Mouse (Mus musculus) liver, embryonic 15.5 days (tissue): ENCODE measurements around the gene Dot1l. TPM values are rescaled to one million over a fixed set of nuclear protein-coding genes. Genes with fewer than 3 reads are reported as not detected.

Experiments used
- ATAC-seq: fragments of 200-750 bp; cut with Nextera tagmentation; 2 replicates; pipeline ENCODE4 v1.8.0; 2017; ENCODE audit warnings: moderate number of reproducible peaks, mild to moderate bottlenecking, moderate library complexity; ENCODE audit not compliant: insufficient read depth
- H3K27ac ChIP-seq: fragments of 300-500 bp; sonication (generic); replicated peaks from 2 replicates; pipeline ENCODE4 v1.5.1; 2015; ENCODE audit warnings: mild to moderate bottlenecking, inconsistent platforms
- H3K27me3 ChIP-seq: fragments of 300-500 bp; sonication (generic); 2 replicates; pipeline ENCODE4 v1.6.1; 2015; ENCODE audit warnings: mild to moderate bottlenecking, inconsistent platforms
- H3K36me3 ChIP-seq: fragments of 300-500 bp; sonication (generic); replicated peaks from 2 replicates; pipeline ENCODE4 v1.6.1; 2015; ENCODE audit warnings: moderate library complexity, mild to moderate bottlenecking, inconsistent platforms
- H3K4me1 ChIP-seq: fragments of 300-500 bp; sonication (generic); replicated peaks from 2 replicates; pipeline ENCODE4 v1.6.1; 2015; ENCODE audit warnings: inconsistent platforms
- H3K4me2 ChIP-seq: fragments of 300-500 bp; sonication (generic); 2 replicates; pipeline ENCODE4 v1.6.1; 2015; ENCODE audit warnings: moderate library complexity, mild to moderate bottlenecking, inconsistent platforms
- H3K4me3 ChIP-seq: fragments of 300-500 bp; sonication (generic); replicated peaks from 2 replicates; pipeline ENCODE4 v1.5.1; 2015; ENCODE audit warnings: mild to moderate bottlenecking, inconsistent platforms
- H3K9ac ChIP-seq: fragments of 300-500 bp; sonication (generic); 2 replicates; pipeline ENCODE4 v1.6.1; 2015; ENCODE audit warnings: moderate library complexity, mild to moderate bottlenecking, inconsistent platforms
- H3K9me3 ChIP-seq: fragments of 300-500 bp; sonication (generic); replicated peaks from 2 replicates; pipeline ENCODE4 v1.6.1; 2016; ENCODE audit warnings: inconsistent platforms
- WGBS: fragments of 180-500 bp; shearing (Covaris S2); methylation state at CpG from one replicate; pipeline ENCODE4 v1.1.7; 2015; ENCODE audit warnings: mixed read lengths; ENCODE audit not compliant: insufficient replicate concordance; 5-methylcytosine and 5-hydroxymethylcytosine counted together
- microRNA counts: library from miRNA; unstranded; fragments of <30 nt; microRNA quantifications from one replicate; lab custom pipeline; 2016
- microRNA-seq: library from miRNA; unstranded; fragments of <30 nt; microRNA quantifications from one replicate; pipeline ENCODE4, GENCODE M21; 2016
- polyA plus RNA-seq: library from polyadenylated mRNA; unstranded; fragments of >200 nt; fragmentation: Nextera tagmentation; extraction: Ambion mirVana; gene quantifications from 2 replicates; pipeline ENCODE4 v1.2.1, GENCODE M21; 2015

Dot1l gene
- polyA plus RNA-seq, 1 experiment from 2014 or later, result 8.1 TPM

DNA sequence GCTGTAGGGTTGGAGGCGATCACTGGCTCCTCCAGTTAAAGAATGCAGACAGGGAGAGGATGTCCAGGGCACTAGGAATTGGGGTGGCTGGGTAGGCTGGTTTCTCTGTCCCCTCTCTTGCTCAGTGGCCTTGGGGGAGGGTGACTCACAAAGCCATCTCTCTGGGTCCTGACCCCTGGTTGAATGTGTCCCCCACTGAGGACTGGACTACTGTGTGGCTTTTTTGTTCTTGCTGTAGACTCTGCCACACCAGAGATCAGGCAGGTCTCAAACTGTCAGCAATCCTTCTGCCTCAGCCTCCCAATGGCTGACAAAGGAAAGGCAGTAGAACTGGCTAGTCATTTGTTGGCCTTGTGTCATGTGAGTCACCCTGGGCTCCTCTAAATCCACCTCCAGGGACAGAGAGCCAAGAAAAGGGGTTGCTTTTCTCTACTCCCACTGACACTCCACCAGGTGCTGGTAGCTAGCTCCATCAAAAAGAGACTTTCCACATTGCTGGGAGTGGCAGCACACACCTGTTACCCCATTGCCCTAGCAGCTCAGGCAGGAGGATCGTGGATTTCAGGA is 83.4 kb downstream of the Dot1l start:
- no peak overlapping the region for H3K27ac ChIP-seq
- 40% methylated on average over 2 of the region's 2 CpGs for WGBS
- peaks cover 11% of the 10 kb centered on the region for H3K4me1 ChIP-seq
- peaks cover 100% of the 10 kb centered on the region for H3K27me3 ChIP-seq
- H3K36me3 ChIP-seq, result no peaks in the 10 kb centered on the region
- H3K4me3 ChIP-seq, result no peak overlapping the region
- no peak overlapping the region for H3K9ac ChIP-seq
- ATAC-seq, result no peak
- H3K9me3 ChIP-seq, result no peaks in the 10 kb centered on the region
- H3K4me2 ChIP-seq, result no peak overlapping the region

DNA sequence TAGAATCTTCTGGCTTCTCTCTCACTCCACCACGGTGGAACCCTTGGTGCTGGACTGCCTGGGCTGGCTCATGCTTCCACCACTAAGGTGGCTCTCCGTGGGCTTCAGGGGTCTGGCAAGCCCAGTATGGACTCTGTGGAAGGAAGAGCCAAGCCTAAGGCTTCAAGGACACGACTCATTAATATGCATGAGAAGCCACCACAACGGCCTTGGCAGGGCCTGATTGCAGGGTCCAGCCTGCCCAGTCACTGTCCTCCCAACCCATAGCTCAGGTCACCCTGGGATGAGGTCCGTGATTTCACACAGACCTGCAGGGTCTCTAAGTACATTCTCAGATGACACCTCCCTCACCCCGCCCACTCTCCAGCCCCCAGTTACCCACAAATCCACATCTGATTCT is 84.8 kb downstream of the Dot1l start:
- H3K36me3 ChIP-seq, result no peaks in the 10 kb centered on the region
- H3K4me1 ChIP-seq, result peaks cover 14% of the 10 kb centered on the region
- H3K9me3 ChIP-seq, result no peaks in the 10 kb centered on the region
- H3K4me3 ChIP-seq, result no peak overlapping the region
- ATAC-seq, result no peak
- H3K4me2 ChIP-seq, result no peak overlapping the region
- H3K27me3 ChIP-seq, result peaks cover 100% of the 10 kb centered on the region
- H3K27ac ChIP-seq, result no peak overlapping the region
- 45% methylated on average over 6 of the region's 6 CpGs for WGBS
- H3K9ac ChIP-seq, result no peak overlapping the region

DNA sequence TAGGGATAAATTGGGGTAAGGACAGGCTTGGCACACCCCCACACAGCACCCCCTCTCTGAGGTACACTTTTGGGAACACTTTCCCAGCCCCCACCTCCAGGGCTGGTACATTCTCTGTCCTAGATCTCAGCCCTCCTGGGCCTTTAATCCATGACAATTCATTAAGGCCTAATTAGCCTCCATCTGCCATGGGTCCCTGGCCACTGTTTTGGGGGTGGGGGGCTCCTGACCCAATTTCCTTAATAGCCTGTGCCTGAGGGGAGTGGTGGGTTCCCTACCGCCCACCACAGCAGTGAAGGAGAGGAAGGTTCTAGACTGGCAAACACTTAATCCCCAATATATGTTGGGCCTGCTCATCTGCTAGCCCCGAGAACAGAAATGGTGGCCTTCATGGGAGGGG is 86.7 kb downstream of the Dot1l start:
- peaks cover 100% of the 10 kb centered on the region for H3K27me3 ChIP-seq
- no peaks in the 10 kb centered on the region for H3K36me3 ChIP-seq
- H3K4me2 ChIP-seq, result no peak overlapping the region
- ATAC-seq, result no peak
- WGBS, result 63% methylated on average over 2 of the region's 2 CpGs
- H3K9me3 ChIP-seq, result no peaks in the 10 kb centered on the region
- peaks cover 11% of the 10 kb centered on the region for H3K4me1 ChIP-seq
- no peak overlapping the region for H3K4me3 ChIP-seq
- H3K9ac ChIP-seq, result no peak overlapping the region
- no peak overlapping the region for H3K27ac ChIP-seq

DNA sequence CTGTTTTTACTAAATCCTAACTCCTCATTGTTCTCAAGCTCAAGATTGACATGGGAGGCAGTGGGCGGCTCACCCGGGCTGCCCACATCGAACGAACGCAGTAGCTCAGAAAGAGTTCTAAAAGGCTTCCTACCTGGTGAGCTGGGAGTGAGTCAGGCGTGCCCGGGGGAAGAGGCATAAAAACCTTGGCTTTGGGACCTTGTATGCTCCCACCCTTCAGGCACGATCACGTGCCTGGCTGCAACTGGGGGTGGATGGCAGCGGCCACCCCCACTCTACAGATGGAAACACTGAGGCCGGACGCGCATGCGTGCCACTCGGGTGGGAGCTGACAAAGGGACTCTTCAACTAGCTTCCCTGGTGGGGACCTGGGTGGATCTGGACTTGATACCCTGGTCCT is 87.3 kb downstream of the Dot1l start:
- peaks cover 6% of the 10 kb centered on the region; the same call in 1 of the 2 replicates for H3K4me1 ChIP-seq
- no peak overlapping the region for H3K4me2 ChIP-seq
- H3K9me3 ChIP-seq, result no peaks in the 10 kb centered on the region
- ATAC-seq, result no peak
- no peak overlapping the region for H3K9ac ChIP-seq
- H3K4me3 ChIP-seq, result no peak overlapping the region
- peaks cover 100% of the 10 kb centered on the region for H3K27me3 ChIP-seq
- WGBS, result 73% methylated on average over 15 of the region's 15 CpGs
- no peak overlapping the region for H3K27ac ChIP-seq
- no peaks in the 10 kb centered on the region for H3K36me3 ChIP-seq

DNA sequence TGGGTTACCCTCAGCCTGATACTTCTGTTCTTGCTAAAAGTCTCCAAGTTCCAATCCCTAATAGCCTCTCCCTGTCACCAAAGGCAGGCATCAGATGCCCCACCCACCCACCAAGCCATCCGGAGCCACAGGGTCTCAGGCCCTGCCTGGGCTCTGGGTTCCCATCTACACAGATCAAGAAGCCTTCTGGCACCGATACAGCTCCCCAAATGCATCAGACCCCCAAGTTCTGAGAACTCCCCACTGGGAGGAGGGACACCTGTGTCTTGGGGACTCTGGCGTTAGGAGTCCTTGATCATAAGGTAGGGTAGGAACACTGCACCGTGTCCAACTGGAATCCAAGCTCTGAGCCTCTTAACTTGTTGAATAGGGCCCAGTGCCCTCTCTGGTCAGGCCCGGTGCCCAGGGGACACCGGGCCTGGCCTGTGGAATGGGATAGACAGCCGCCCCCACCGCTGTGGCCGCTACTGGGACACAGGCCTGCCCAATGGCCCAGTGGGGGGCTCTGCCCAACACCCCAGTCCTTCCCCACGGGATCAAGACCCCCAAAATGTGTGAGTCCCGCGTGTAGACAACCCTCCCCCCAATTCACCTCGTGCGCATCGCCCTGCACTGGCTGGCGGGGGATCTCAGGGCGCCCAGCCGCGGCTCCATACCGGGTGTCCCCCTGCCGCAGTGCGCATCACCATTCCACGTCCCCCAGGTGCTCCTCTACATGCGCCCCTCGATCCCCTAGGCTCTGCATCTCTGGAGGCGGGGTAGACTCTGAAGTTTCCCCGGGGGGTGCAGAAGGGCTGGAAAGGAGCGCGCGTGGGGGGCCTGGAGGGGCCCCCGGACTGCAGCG is 88.3 kb downstream of the Dot1l start:
- H3K9me3 ChIP-seq, result no peaks in the 10 kb centered on the region
- H3K4me1 ChIP-seq, result peaks cover 9% of the 10 kb centered on the region
- no peak overlapping the region for H3K9ac ChIP-seq
- ATAC-seq, result no peak
- WGBS, result 12% methylated on average over 32 of the region's 32 CpGs
- H3K27ac ChIP-seq, result no peak overlapping the region
- peak overlapping the region; percentile 32 for H3K4me3 ChIP-seq
- H3K36me3 ChIP-seq, result no peaks in the 10 kb centered on the region
- H3K27me3 ChIP-seq, result peaks cover 90% of the 10 kb centered on the region
- peak overlapping the region; percentile 46 for H3K4me2 ChIP-seq

DNA sequence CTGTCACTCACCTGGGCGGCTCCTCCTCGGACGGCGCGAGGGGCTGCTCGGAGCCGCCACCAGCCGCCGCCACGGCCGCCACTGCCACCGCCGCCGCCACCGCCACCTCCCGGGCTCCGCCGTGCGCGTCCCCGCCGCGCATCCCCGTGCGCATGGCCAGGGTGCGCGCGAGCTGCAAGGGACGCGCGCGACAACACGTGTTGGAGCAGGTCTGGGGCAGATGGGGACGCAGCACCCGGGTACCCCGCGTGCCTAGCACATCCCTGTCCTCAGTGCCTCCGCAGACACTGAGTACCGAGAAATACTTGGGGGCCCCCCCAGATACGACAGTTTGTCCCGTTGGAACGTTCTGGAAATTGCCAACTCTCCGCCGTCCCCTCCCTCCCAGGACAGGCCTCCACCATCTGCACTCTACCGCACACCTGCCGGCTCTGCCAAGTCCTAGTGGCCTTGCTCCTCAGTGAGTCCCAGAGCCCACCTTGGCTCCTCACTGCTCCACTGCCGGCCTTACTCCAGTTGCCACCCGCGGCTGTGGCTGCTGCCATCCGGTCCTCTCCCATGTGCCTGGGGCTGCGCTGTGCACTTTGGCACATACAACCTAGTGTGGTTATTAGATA is 89.0 kb downstream of the Dot1l start, which contains the start of gene Lingo3:
Gene Lingo3 (minus strand): TSS at position 109 of the 617 bp plus-strand sequence.
- H3K9me3 ChIP-seq, result no peaks in the 10 kb centered on the region
- H3K4me3 ChIP-seq, result peak within 1 kb of the TSS; percentile 32
- H3K4me2 ChIP-seq, result peak within 1 kb of the TSS; percentile 46
- WGBS, result 6% methylated on average over 51 of the region's 51 CpGs
- no peaks in the 10 kb centered on the region for H3K36me3 ChIP-seq
- H3K27ac ChIP-seq, result no peak within 1 kb of the TSS
- ATAC-seq, result no peak
- H3K9ac ChIP-seq, result no peak within 1 kb of the TSS
- H3K4me1 ChIP-seq, result peaks cover 16% of the 10 kb centered on the region
- peaks cover 83% of the 10 kb centered on the region for H3K27me3 ChIP-seq

MicroRNAs within 50 kb of the gene (microRNA counts, 519-probe panel; counts per million panel counts)
- not detected for microRNA mmu-miR-1982 (lab: Ali Mortazavi, UCI)

Small RNA genes within 50 kb of the gene (microRNA-seq; reads per million reads assigned to microRNA genes)
- gene Mir1982, result 3.8 reads per million, percentile 11 among the genes with 10 or more reads in this experiment

Other genes with a start within 250 kb of the Dot1l start
- gene Atp8b3, start 216.1 kb upstream of the Dot1l start, polyA plus RNA-seq, result 0.02 TPM in 1 of 2 replicates, not detected in the other
- gene Rexo1, start 193.6 kb upstream of the Dot1l start, polyA plus RNA-seq, result 12.8 and 15.6 TPM in 2 replicates
- gene Klf16, start 177.9 kb upstream of the Dot1l start, polyA plus RNA-seq, result 11.7 and 12.1 TPM in 2 replicates
- gene Abhd17a, start 164.9 kb upstream of the Dot1l start, polyA plus RNA-seq, result 50.8 and 62.8 TPM in 2 replicates
- 41.9 and 45.3 TPM in 2 replicates for gene Scamp4, start 152.3 kb upstream of the Dot1l start, polyA plus RNA-seq
- gene Adat3, start 152.3 kb upstream of the Dot1l start, polyA plus RNA-seq, result 4.8 and 5.8 TPM in 2 replicates
- 1.5 TPM in 2 replicates for gene Gm49322, start 149.2 kb upstream of the Dot1l start, polyA plus RNA-seq
- gene Csnk1g2, start 132.4 kb upstream of the Dot1l start, polyA plus RNA-seq, result 49.7 and 60.4 TPM in 2 replicates
- gene Btbd2, start 98.1 kb upstream of the Dot1l start, polyA plus RNA-seq, result 14.4 and 15.9 TPM in 2 replicates
- 74.9 and 84.6 TPM in 2 replicates for gene Mknk2, start 77.1 kb upstream of the Dot1l start, polyA plus RNA-seq
- 28.0 and 31.6 TPM in 2 replicates for gene Mob3a, start 53.2 kb upstream of the Dot1l start, polyA plus RNA-seq
- gene Izumo4, start 53.0 kb upstream of the Dot1l start, polyA plus RNA-seq, result 7.1 and 8.1 TPM in 2 replicates
- gene Ap3d1, start 12.9 kb upstream of the Dot1l start, polyA plus RNA-seq, result 20.2 and 21.8 TPM in 2 replicates
- gene Sf3a2, start 43.0 kb downstream of the Dot1l start, polyA plus RNA-seq, result 31.3 and 32.8 TPM in 2 replicates
- gene Plekhj1, start 43.4 kb downstream of the Dot1l start, polyA plus RNA-seq, result 73.6 and 83.0 TPM in 2 replicates
- gene Amh, start 50.0 kb downstream of the Dot1l start, polyA plus RNA-seq, result 0.10 and 0.12 TPM in 2 replicates
- gene Jsrp1, start 58.3 kb downstream of the Dot1l start, polyA plus RNA-seq, result 0.97 and 1.3 TPM in 2 replicates
- 1,470 and 1,719 TPM in 2 replicates for gene Oaz1, start 71.5 kb downstream of the Dot1l start, polyA plus RNA-seq
- gene Lingo3, start 88.8 kb downstream of the Dot1l start, polyA plus RNA-seq, result not detected in 2 replicates
- 115 TPM in 2 replicates for gene Lsm7, start 100.0 kb downstream of the Dot1l start, polyA plus RNA-seq
- gene Sppl2b, start 100.1 kb downstream of the Dot1l start, polyA plus RNA-seq, result 63.9 and 69.6 TPM in 2 replicates
- gene Tmprss9, start 116.6 kb downstream of the Dot1l start, polyA plus RNA-seq, result 0.05 TPM in 1 of 2 replicates, not detected in the other
- 163 and 165 TPM in 2 replicates for gene Timm13, start 145.8 kb downstream of the Dot1l start, polyA plus RNA-seq
- 11.0 and 12.4 TPM in 2 replicates for gene Lmnb2, start 163.0 kb downstream of the Dot1l start, polyA plus RNA-seq
- gene Gadd45b, start 174.9 kb downstream of the Dot1l start, polyA plus RNA-seq, result 3.8 and 4.0 TPM in 2 replicates